Mouse (Mus musculus): ENCODE data around the gene Tec. TPM values are rescaled to one million over a fixed set of nuclear protein-coding genes. Genes with fewer than 3 reads are reported as not detected.
A peak's percentile ranks its signal among the peaks of the same experiment; 100 is the strongest.

The Tec gene
- polyA plus RNA-seq, 1 experiment from 2014 or later = 5.3 TPM

- H3K9me3 ChIP-seq (ENCODE audit: control insufficient read depth, low read length) = no peaks in the 10 kb centered on the region
- no peak overlapping the region for H3K4me3 ChIP-seq (replicated peaks; ENCODE audit: low read depth, low read length)
- H3K27me3 ChIP-seq (ENCODE audit: control insufficient read depth, insufficient read depth, low read length) = no peaks in the 10 kb centered on the region
- WGBS = 66% methylated on average over 18 of the region's 18 CpGs
- DNase-seq (no peak), ATAC-seq (ENCODE audit: low FRiP score, low TSS enrichment) (no peak)
- H3K27ac ChIP-seq (replicated peaks; ENCODE audit: low read depth, low read length) = no peak overlapping the region
- no peak overlapping the region for H3K4me2 ChIP-seq (ENCODE audit: low read length)
- no peaks in the 10 kb centered on the region for H3K4me1 ChIP-seq (ENCODE audit: control insufficient read depth, insufficient read depth, low read length)
- no peak overlapping the region for H3K9ac ChIP-seq (replicated peaks; ENCODE audit: low read length)
- no peaks in the 10 kb centered on the region for H3K36me3 ChIP-seq (ENCODE audit: control insufficient read depth, insufficient read depth, low read length)
Observed at GRCm38 (mm10) chr5:72896478-72897279, 28.4 kb upstream of the Tec start.

- no peak overlapping the region for H3K9ac ChIP-seq (replicated peaks; ENCODE audit: low read length)
- no peaks in the 10 kb centered on the region for H3K9me3 ChIP-seq (ENCODE audit: control insufficient read depth, low read length)
- no peaks in the 10 kb centered on the region for H3K36me3 ChIP-seq (ENCODE audit: control insufficient read depth, insufficient read depth, low read length)
- H3K27ac ChIP-seq (replicated peaks; ENCODE audit: low read depth, low read length) = no peak overlapping the region
- no peaks in the 10 kb centered on the region for H3K27me3 ChIP-seq (ENCODE audit: control insufficient read depth, insufficient read depth, low read length)
- ATAC-seq (ENCODE audit: low FRiP score, low TSS enrichment) = no peak
- no peak for DNase-seq
- WGBS = 94% methylated on average over 11 of the region's 11 CpGs
- no peaks in the 10 kb centered on the region for H3K4me1 ChIP-seq (ENCODE audit: control insufficient read depth, insufficient read depth, low read length)
- no peak overlapping the region for H3K4me2 ChIP-seq (ENCODE audit: low read length)
- H3K4me3 ChIP-seq (replicated peaks; ENCODE audit: low read depth, low read length) = no peak overlapping the region
Observed at GRCm38 (mm10) chr5:72895261-72895660, 27.0 kb upstream of the Tec start.

- Histone ChIP-seq H3K4me2 (ENCODE audit: low read length) (no peak overlapping the region), H3K27ac (replicated peaks; ENCODE audit: low read depth, low read length) (no peak overlapping the region), H3K4me1 (ENCODE audit: control insufficient read depth, insufficient read depth, low read length) (no peaks in the 10 kb centered on the region), H3K9ac (replicated peaks; ENCODE audit: low read length) (no peak overlapping the region), H3K4me3 (replicated peaks; ENCODE audit: low read depth, low read length) (no peak overlapping the region), H3K9me3 (ENCODE audit: control insufficient read depth, low read length) (no peaks in the 10 kb centered on the region), H3K36me3 (ENCODE audit: control insufficient read depth, insufficient read depth, low read length) (no peaks in the 10 kb centered on the region), H3K27me3 (ENCODE audit: control insufficient read depth, insufficient read depth, low read length) (no peaks in the 10 kb centered on the region)
- 66% methylated on average over 5 of the region's 5 CpGs for WGBS
- no peak for DNase-seq
- ATAC-seq (ENCODE audit: low FRiP score, low TSS enrichment) = no peak
Observed at GRCm38 (mm10) chr5:72893987-72894386, 25.7 kb upstream of the Tec start.

GRCm38 (mm10) chr5:72891534-72891933 lies 23.3 kb upstream of the Tec start:
- no peak overlapping the region for H3K27ac ChIP-seq (replicated peaks; ENCODE audit: low read depth, low read length)
- no peaks in the 10 kb centered on the region for H3K36me3 ChIP-seq (ENCODE audit: control insufficient read depth, insufficient read depth, low read length)
- no peak overlapping the region for H3K4me2 ChIP-seq (ENCODE audit: low read length)
- H3K27me3 ChIP-seq (ENCODE audit: control insufficient read depth, insufficient read depth, low read length) = no peaks in the 10 kb centered on the region
- 3% methylated on average over 12 of the region's 12 CpGs for WGBS
- no peak overlapping the region for H3K4me3 ChIP-seq (replicated peaks; ENCODE audit: low read depth, low read length)
- no peak overlapping the region for H3K9ac ChIP-seq (replicated peaks; ENCODE audit: low read length)
- ATAC-seq (ENCODE audit: low FRiP score, low TSS enrichment) (no peak), DNase-seq (peak; percentile 80)
- no peaks in the 10 kb centered on the region for H3K4me1 ChIP-seq (ENCODE audit: control insufficient read depth, insufficient read depth, low read length)
- H3K9me3 ChIP-seq (ENCODE audit: control insufficient read depth, low read length) = no peaks in the 10 kb centered on the region

GRCm38 (mm10) chr5:72888260-72888659 lies 20.0 kb upstream of the Tec start:
- Histone ChIP-seq H3K4me1 (ENCODE audit: control insufficient read depth, insufficient read depth, low read length) (no peaks in the 10 kb centered on the region), H3K4me3 (replicated peaks; ENCODE audit: low read depth, low read length) (no peak overlapping the region), H3K9me3 (ENCODE audit: control insufficient read depth, low read length) (no peaks in the 10 kb centered on the region), H3K27ac (replicated peaks; ENCODE audit: low read depth, low read length) (no peak overlapping the region), H3K36me3 (ENCODE audit: control insufficient read depth, insufficient read depth, low read length) (no peaks in the 10 kb centered on the region), H3K4me2 (ENCODE audit: low read length) (no peak overlapping the region), H3K9ac (replicated peaks; ENCODE audit: low read length) (no peak overlapping the region), H3K27me3 (ENCODE audit: control insufficient read depth, insufficient read depth, low read length) (no peaks in the 10 kb centered on the region)
- DNase-seq (no peak), ATAC-seq (ENCODE audit: low FRiP score, low TSS enrichment) (no peak)
- WGBS = 92% methylated on average over 7 of the region's 7 CpGs

GRCm38 (mm10) chr5:72886458-72887222 lies 18.4 kb upstream of the Tec start:
- Histone ChIP-seq H3K4me3 (replicated peaks; ENCODE audit: low read depth, low read length) (no peak overlapping the region), H3K9ac (replicated peaks; ENCODE audit: low read length) (no peak overlapping the region), H3K9me3 (ENCODE audit: control insufficient read depth, low read length) (no peaks in the 10 kb centered on the region), H3K27me3 (ENCODE audit: control insufficient read depth, insufficient read depth, low read length) (no peaks in the 10 kb centered on the region), H3K4me1 (ENCODE audit: control insufficient read depth, insufficient read depth, low read length) (no peaks in the 10 kb centered on the region), H3K4me2 (ENCODE audit: low read length) (no peak overlapping the region), H3K36me3 (ENCODE audit: control insufficient read depth, insufficient read depth, low read length) (no peaks in the 10 kb centered on the region), H3K27ac (replicated peaks; ENCODE audit: low read depth, low read length) (no peak overlapping the region)
- no peak for DNase-seq
- WGBS = 87% methylated on average over 18 of the region's 19 CpGs
- no peak for ATAC-seq (ENCODE audit: low FRiP score, low TSS enrichment)

- Histone ChIP-seq H3K4me2 (ENCODE audit: low read length) (no peak overlapping the region), H3K27me3 (ENCODE audit: control insufficient read depth, insufficient read depth, low read length) (no peaks in the 10 kb centered on the region), H3K9ac (replicated peaks; ENCODE audit: low read length) (no peak overlapping the region), H3K36me3 (ENCODE audit: control insufficient read depth, insufficient read depth, low read length) (no peaks in the 10 kb centered on the region), H3K9me3 (ENCODE audit: control insufficient read depth, low read length) (no peaks in the 10 kb centered on the region), H3K4me3 (replicated peaks; ENCODE audit: low read depth, low read length) (no peak overlapping the region), H3K4me1 (ENCODE audit: control insufficient read depth, insufficient read depth, low read length) (no peaks in the 10 kb centered on the region), H3K27ac (replicated peaks; ENCODE audit: low read depth, low read length) (no peak overlapping the region)
- ATAC-seq (ENCODE audit: low FRiP score, low TSS enrichment) = no peak
- no peak for DNase-seq
- 88% methylated on average over 3 of the region's 3 CpGs for WGBS
Observed at GRCm38 (mm10) chr5:72883706-72884105, 15.4 kb upstream of the Tec start.

- Histone ChIP-seq H3K9ac (replicated peaks; ENCODE audit: low read length) (no peak overlapping the region), H3K4me3 (replicated peaks; ENCODE audit: low read depth, low read length) (no peak overlapping the region), H3K9me3 (ENCODE audit: control insufficient read depth, low read length) (no peaks in the 10 kb centered on the region), H3K4me1 (ENCODE audit: control insufficient read depth, insufficient read depth, low read length) (no peaks in the 10 kb centered on the region), H3K27ac (replicated peaks; ENCODE audit: low read depth, low read length) (no peak overlapping the region), H3K27me3 (ENCODE audit: control insufficient read depth, insufficient read depth, low read length) (no peaks in the 10 kb centered on the region), H3K4me2 (ENCODE audit: low read length) (no peak overlapping the region), H3K36me3 (ENCODE audit: control insufficient read depth, insufficient read depth, low read length) (no peaks in the 10 kb centered on the region)
- DNase-seq (no peak), ATAC-seq (ENCODE audit: low FRiP score, low TSS enrichment) (no peak)
- WGBS = 88% methylated on average over 2 of the region's 2 CpGs
Observed at GRCm38 (mm10) chr5:72882412-72882765, 14.1 kb upstream of the Tec start.
